Mouse (Mus musculus) myocyte (in vitro differentiated cells): ENCODE measurements around the gene Arl2bp.

Source experiments
- CEBPB ChIP-seq: IDR thresholded peaks from 2 replicates; pipeline ENCODE4 v1.6.1; 2011; ENCODE audit warnings: mild to moderate bottlenecking, moderate library complexity; ENCODE audit not compliant: poor library complexity, insufficient read depth, severe bottlenecking
- MAX ChIP-seq: IDR thresholded peaks from one replicate; pipeline ENCODE4 v1.6.1; 2011; ENCODE audit warnings: low read depth, mild to moderate bottlenecking, control low read depth
- POLR2A ChIP-seq: IDR thresholded peaks from one replicate; pipeline ENCODE4 v1.6.1; 2011; ENCODE audit warnings: low read depth, mild to moderate bottlenecking, control low read depth, moderate library complexity; ENCODE audit not compliant: insufficient read length
- POLR2AphosphoS2 ChIP-seq: IDR thresholded peaks from one replicate; pipeline ENCODE4 v1.6.1; 2011; ENCODE audit warnings: low read depth, control low read depth; ENCODE audit not compliant: insufficient read length
- TCF12 ChIP-seq: IDR thresholded peaks from one replicate; pipeline ENCODE4 v1.6.1; 2011; ENCODE audit warnings: mild to moderate bottlenecking, control low read depth; ENCODE audit not compliant: poor library complexity, insufficient read depth, severe bottlenecking
- USF1 ChIP-seq: IDR thresholded peaks from one replicate; pipeline ENCODE4 v1.6.1; 2011; ENCODE audit warnings: low read depth, mild to moderate bottlenecking, control low read depth, moderate library complexity

- TF ChIP-seq POLR2A (no peak), TCF12 (no peak), USF1 (no peak), POLR2AphosphoS2 (no peak), MAX (no peak), CEBPB (no peak)
Measured at GRCm38 (mm10) chr8:94641183-94641582, 25.2 kb upstream of the Arl2bp start.
